Mouse (Mus musculus) liver, adult 2 months (tissue): ENCODE data around the gene Kcna7.

Experiments used
- CTCF ChIP-seq: fragments of 200-500 bp; IDR thresholded peaks from 2 replicates; pipeline ENCODE4 v1.5.1; 2011; ENCODE audit warnings: low read depth, low read length, control low read depth
- POLR2A ChIP-seq: fragments of 200-500 bp; IDR thresholded peaks from 2 replicates; pipeline ENCODE4 v1.6.1; 2011; ENCODE audit warnings: low read length, control low read depth; ENCODE audit not compliant: insufficient read depth; ENCODE audit errors: extremely low read depth

DNA sequence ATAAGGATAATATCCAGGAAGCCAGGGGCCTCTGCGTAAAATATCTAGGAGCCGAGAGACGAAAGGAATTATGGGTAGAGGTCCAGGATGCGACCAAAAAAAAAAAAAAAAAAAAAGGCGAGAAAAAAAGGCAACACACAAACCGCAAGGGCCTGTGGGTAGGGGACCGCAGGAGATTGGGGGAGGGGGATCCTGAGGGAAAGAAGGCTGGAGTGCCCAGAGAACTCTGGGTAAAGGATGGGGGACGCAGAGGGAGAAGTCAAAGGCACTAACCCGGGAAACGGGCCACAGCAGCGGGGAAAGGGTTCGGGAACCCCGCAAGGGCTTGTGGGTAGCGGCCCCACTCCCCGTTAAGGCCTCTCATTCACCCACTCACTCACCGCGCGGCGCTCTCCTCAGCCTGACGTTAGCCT lies 10.3 kb upstream of the Kcna7 start:
- TF ChIP-seq POLR2A, result no peak
- no peak for TF ChIP-seq CTCF
